Mouse (Mus musculus): ENCODE measurements around the gene Cacna1f.
A peak's percentile ranks its signal among the peaks of the same experiment; 100 is the strongest.

The Cacna1f gene

DNA sequence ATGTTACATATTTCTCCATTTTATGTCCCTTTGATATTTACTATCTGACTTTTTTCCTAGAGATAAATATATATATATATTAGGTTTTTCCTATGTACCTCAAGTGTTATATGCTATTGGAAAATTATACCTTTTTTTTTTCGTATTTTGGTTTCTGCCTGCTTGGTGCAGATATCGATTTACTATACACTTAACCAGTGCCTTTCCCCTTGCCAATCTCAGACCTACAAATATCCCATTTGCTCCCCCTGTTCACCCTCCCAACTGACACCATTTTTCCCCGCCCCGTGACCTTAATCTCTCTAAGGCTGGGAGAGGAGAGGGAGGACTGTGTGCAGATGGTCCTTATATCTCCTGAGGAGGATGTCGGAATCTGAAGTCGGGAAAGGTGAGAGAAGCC is at the start of gene Cacna1f:
TSS of gene Cacna1f (plus strand) at position 301 of the 400 bp plus-strand sequence.
- no peak for DNase-seq (ENCODE audit: extremely low read depth, low read depth)

DNA sequence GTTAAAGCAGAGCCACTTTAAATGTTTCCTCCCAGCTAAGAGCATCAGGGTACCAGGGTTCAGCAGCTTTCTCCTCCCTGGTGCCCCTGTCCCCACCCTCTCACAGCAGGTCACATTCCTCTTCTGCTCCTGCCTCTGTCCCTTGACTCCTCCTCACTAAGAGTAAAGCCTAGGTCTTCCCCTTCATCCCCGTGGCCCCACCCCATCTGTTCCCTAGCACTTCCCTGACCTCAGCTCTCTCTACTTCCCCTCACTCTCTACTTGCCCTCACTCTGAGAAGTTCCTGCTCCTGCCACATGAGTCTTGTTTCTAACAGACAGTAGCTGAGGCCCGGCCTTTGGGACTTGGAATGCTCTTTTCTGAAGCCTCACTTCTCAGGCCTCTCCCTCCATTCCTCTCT is 43.8 kb upstream of the Cacna1f start:
- DNase-seq (ENCODE audit: extremely low read depth, low read depth): peak; percentile 33

DNA sequence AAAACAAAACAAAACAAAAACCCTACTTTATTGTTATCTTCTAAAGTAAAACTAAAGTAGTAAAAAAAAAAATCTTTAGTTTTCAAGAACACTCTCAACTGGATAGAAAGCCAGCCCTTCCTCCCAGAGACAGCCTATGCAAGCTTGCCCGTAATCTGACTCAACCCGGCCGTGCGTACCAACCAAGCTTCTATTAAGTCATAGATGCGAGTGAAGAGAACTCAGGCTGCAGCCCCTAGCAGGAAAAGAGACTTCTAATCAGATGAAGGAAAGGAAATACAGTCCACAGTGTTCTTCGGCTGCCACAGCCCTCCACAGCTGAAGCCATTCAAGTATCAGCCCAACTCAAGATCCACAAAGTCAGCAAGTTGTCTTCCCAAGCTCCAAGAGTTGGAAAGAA is 40.5 kb upstream of the Cacna1f start:
- DNase-seq (ENCODE audit: extremely low read depth, low read depth): peak; percentile 28

DNA sequence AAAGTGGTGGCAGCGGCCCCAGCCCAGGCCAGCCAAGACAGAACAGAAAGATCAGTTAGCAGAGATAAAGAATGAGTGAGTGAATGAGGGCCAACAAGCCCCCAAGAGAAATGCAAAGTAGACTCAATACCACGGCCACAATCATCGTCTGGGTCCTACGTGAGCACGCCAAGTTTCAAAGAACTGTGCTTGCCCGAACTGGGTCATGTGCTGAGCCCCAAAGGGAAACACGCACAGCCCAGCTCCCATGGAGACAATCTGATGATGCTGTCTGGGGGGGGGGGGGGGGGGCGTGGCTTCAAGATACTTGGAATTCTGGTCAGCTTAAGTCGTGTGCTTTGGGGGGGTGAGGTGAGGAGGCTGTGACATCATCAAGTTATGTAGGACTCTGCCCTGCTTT is 39.4 kb upstream of the Cacna1f start:
- DNase-seq (ENCODE audit: extremely low read depth, low read depth): no peak

DNA sequence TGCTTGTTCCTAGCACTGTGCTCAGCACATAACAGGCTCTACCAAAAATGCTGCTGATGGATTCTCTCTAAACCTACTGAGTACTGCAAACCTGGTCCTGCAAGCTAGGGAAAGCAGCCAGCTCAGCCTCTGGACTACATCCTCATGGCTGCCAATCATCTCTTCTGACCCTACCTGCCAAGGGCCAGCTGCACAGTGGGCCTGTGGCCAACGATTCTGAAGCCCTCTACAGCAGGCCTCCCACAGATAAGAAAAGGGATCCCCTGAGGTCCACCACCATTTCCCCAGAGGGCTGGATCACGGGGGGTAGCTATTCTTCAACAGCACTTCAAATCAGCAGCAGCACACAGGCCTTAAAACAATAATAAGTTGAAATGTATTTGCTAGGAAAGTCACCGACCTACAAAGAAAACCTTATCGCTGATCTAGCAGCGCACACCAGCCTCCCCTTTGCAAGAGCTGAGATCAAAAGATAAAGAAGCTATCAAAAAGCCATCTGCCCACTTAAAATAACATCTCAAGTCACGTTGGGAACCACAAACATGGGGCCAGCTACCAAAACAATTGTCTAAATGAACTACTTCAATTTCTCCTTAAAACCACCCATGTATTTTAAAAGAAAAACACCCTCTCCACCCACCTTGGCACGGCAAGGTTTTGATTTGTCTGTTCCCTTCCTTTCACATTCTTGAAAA is 36.3 kb upstream of the Cacna1f start:
- no peak for DNase-seq (ENCODE audit: extremely low read depth, low read depth)

DNA sequence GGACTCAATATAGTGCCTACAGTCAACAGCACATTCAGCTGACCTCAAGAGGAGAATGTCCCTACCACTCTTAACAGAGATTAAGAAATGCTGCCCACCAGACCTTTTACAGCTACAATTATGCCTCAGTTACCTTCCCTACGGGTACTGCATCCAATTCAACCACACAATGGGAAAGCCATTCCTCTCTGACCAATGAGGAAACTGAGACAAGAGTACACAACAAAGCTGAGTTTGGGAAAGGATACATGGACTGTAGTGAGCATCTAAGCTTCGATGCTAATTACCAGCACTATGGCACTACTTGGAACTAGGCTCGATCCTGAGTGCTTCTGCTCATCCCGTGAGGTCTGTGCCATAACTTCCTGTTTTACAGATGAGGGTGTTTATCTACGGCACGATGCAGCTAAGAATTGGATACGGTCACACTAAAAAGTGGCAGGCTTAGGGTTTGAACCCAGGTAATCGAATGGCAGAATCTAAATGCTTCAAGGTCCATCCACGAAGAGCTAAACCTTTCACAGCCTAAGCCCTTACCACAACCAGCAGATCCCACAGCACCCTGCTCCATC is 35.2 kb upstream of the Cacna1f start:
- peak; percentile 64 for DNase-seq (ENCODE audit: extremely low read depth, low read depth)

DNA sequence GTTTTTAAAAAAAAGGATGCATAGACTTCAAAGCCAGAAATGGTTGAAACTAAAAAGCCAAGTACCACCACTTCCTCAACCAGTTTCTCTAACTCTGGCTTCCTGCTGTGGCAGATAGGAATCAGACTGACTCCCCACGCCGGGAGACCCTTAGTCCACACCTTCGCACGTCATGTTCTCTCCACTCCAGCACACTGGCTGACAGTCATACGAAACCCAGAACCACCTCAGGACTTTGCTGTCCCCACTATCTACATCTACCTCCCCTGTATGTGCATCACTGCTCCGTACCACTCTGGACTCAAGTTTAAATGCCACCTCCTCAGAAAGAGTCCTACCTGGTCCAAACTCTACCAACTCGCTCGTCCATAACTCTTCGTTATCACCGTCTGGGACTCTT is 34.4 kb upstream of the Cacna1f start:
- peak; percentile 42 for DNase-seq (ENCODE audit: extremely low read depth, low read depth)

DNA sequence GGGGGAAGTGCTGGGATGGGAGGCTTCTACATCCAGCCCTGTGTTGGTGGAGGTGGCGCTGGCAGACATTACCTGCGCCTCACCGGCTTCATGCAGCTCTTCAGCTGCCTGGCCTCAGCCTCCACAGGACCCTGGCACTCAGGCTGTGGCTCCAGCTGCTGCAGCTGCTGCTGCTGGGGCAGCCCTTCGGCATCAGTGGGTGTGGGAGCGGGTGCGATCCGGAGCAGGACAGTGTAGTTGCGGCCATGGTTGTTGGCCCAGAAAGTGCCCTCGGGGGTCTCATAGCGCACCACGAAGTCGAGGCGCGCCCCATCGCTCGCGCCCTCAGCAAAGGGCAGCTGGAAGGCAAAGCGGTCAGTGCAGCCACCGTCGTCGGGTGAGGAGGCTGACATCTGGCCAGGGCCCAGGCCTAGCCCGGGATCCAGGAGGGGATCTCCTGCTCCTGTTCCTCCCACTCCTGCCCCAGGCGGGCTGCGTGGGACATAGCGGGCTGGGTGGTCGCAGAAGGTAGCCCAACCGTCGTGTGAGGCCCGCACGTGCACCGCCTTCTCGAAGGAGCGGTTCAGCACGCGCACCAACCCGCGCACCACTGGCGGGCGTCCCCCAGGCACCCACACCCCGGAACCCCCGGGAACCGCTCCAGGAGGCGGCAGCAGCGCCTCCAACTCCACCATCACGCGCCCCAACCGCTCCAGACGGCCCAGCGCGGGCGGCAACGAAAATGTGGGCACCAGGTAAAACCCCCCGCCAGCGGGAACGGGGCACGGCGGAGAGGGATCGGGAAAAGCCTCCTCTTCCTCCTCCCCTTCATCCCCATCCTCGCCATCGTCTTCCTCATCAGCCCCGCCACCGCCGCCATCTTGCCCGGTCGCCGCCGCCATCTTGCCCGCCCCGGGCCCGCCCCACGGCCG is 33.5 kb upstream of the Cacna1f start, which contains the start of gene Foxp3:
TSS of gene Foxp3 (plus strand) at position 469 of the 911 bp plus-strand sequence.
- DNase-seq (ENCODE audit: extremely low read depth, low read depth): no peak

DNA sequence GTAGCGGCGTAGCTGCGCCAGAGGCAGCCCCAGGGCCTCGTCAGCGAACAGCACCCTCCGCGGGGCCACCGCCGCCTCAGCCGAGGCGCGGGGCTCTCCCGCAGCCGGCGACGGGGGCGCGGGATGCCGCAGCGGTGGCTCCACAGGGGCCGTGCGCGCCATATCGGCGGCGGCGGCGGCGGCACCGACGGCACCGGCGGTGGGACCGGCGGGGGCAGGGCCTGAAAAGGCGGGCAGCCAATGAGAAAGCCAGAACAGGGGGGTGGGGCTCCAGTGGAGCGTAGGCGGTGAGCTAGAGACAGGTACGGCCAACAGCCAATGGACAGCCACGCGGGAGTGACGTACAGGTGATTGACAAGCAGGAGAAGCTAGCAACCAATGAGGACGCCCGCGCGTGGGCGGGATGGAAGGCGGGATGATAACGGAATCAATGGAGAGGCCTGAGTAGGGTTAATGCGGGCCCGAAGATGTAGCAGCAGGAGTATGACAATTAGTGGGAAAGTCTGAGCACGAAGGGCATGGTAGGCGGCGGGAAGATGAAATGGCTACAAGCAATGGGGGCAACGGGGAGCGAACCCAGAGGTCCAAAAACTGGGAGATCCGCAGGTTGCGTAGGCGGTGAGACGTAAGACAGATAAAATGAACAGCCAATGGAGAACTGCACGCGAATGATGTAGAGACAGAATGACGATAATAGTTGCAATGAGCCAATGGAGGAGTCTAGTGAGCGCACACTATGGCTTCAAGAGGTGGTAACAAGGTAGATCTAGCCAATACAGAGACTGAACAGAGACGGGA is 32.6 kb upstream of the Cacna1f start, which contains the start of gene Ppp1r3f:
TSS of gene Ppp1r3f (minus strand) at position 197 of the 798 bp plus-strand sequence.
- peak; percentile 99 for DNase-seq (ENCODE audit: extremely low read depth, low read depth)

DNA sequence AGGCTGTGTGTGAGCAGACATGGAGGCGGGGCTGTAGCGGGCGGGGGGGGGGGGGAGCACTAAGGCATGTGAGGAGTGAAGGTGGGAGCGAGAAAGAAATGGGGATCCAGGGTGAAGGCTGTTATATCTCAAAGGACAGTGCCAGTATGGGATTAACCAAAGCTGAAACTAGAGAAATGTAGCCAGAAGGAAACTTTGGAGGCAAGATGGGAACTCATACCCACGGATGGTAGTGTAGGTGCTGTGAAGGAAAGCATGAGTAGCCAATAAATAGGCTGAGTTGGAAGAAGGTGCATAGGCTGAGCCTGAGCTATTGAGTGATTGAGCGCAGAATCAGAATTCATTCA is 32.0 kb upstream of the Cacna1f start:
- DNase-seq (ENCODE audit: extremely low read depth, low read depth): no peak

DNA sequence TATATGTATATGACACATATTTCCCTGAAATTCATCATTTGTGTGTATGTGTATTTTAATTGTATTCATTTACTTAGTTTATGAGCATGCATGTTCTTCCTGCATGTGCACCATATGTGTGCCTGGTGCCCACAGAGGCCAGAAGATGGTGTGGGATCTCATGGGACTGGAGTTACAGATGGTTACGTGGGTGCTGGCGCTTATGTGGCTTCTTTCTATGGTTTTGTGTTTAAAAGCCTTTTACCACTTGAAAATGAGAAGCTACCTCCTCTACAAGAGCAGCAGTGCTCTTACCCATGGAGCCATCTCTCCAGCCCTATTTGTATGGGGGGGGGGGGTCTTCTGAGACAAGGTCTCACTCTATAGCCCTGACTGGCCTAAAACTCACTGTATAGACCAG is 25.7 kb upstream of the Cacna1f start:
- no peak for DNase-seq (ENCODE audit: extremely low read depth, low read depth)

DNA sequence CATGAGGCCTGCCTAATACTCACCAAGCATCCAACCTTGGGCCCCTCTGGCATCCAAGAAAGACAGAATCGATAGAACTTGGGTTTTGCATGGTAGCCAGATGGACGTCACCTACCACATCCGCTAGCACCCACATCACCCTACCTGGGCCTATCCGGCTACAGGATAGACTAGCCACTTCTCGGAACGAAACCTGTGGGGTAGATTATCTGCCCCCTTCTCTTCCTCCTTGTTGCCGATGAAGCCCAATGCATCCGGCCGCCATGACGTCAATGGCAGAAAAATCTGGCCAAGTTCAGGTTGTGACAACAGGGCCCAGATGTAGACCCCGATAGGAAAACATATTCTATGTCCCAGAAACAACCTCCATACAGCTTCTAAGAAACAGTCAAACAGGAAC is 23.0 kb upstream of the Cacna1f start:
- no peak for DNase-seq (ENCODE audit: extremely low read depth, low read depth)

DNA sequence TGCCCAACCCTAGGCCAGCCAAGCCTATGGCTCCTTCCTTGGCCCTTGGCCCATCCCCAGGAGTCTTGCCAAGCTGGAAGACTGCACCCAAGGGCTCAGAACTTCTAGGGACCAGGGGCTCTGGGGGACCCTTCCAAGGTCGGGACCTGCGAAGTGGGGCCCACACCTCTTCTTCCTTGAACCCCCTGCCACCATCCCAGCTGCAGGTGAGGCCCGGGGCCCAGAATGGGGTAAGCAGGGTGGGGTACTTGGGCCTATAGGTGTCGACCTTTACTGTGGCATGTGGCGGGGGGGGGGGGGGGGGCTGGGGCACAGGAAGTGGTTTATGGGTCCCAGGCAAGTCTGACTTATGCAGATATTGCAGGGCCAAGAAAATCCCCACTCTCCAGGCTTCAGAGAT is 20.5 kb upstream of the Cacna1f start:
- no peak for DNase-seq (ENCODE audit: extremely low read depth, low read depth)

DNA sequence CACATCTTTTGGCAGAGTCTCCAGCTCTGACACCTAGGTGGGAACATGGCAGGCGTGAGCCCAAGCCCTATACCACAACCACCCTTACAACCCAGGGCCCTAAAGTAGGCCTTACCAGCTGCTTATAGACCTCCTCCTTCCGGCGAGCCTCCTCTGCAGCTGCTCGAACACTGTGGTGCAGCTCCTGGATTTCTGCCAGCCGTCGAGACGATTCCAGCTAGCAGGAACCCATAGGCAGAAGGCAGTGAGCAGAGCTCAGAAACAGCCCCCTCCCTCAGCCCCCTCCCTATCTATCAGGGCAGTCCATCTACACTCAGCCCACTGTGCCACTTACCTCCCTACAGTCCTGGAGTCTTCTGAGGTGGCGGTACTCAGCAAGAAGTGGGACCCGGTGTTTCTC is 11.5 kb upstream of the Cacna1f start:
- no peak for DNase-seq (ENCODE audit: extremely low read depth, low read depth)

DNA sequence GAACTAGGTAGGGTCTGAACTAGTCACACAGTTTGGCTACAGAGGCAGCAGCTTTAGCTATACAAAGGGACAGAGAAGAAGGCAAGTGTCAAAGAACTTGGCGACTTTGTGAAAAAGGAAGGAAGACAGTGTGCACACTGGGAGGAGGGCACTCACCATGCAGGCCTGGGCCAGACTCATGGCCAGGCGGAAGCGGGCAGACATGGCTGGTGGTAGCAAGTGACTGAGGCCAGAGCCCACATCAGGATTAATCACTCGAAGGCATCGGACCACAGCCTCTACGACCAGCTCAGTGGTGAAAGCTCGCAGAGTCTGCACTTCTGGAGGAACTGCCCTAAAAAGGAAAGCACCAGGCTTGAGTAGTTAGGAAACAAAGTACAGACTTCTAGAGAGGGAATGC is 2.9 kb upstream of the Cacna1f start:
- no peak for DNase-seq (ENCODE audit: extremely low read depth, low read depth)

DNA sequence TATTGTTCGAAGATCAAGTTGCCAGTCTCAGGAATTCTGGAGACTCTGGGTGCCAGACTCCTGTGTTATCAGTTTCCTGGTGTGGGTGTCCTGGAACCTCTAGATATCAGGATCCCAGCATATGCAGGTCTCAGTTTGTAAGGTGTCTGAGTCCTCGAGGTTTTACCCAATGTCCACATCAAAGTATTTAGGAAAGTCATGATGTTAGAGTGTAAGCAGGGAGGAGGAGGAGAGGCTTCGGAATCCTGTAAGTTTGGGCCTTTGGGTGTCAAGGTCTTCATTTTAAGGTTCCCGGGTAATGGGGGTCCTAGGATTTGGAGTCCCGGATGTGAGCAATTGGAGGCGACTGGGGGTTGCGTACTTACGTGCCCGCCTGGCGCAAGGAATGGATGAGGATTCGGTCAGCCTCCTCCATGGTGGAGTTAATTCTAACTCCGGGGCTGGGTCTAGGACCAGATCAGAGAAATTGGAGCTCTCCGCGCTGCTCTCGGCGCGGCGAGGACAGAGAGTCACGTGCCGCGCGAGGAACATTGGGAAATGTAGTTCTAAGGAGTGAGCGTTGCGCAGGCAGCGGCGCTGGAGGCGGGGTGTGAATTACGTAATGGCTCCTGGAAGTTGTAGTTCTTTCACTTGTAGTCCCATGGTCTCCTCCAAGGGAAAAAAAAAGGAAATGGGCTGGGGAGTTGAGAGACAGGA is 1.9 kb upstream of the Cacna1f start, which contains the start of gene Ccdc22:
TSS of gene Ccdc22 (minus strand) at position 639 of the 696 bp plus-strand sequence.
- DNase-seq (ENCODE audit: extremely low read depth, low read depth): peak; percentile 92

DNA sequence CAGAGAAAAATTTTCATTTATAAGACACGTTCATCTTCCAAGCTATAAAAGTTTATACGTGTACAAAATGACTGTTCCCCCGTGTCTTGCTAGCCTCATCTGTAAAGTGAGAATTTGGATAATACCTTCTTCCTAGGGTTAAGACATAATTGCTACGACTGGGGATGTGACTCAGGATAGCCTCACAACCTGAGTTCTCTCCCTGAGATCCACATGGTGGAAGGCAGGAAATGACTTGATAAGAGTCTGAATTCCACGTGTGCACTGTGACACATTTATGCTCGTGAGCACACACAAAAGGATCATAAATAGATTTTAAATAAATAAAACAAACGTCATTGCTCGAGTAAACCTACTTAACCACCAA is 1.3 kb upstream of the Cacna1f start:
- DNase-seq (ENCODE audit: extremely low read depth, low read depth): no peak

DNA sequence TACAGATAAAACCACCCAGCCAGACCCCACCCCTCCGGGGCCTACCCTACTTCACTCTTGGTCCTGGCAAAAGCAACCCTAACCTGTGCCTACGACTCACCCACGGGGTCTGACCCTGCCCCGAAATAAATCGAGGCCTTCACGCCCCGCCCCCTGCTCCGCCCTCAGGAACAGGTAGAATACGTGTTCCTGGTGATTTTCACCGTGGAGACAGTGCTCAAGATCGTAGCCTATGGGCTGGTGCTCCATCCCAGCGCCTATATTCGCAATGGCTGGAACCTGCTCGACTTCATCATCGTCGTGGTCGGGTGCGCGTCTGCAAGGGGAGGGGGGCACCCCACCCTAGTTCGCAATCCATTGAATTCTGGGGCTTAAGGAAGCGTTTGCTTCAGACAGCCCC is 3.2 kb downstream of the Cacna1f start:
- DNase-seq (ENCODE audit: extremely low read depth, low read depth): no peak

DNA sequence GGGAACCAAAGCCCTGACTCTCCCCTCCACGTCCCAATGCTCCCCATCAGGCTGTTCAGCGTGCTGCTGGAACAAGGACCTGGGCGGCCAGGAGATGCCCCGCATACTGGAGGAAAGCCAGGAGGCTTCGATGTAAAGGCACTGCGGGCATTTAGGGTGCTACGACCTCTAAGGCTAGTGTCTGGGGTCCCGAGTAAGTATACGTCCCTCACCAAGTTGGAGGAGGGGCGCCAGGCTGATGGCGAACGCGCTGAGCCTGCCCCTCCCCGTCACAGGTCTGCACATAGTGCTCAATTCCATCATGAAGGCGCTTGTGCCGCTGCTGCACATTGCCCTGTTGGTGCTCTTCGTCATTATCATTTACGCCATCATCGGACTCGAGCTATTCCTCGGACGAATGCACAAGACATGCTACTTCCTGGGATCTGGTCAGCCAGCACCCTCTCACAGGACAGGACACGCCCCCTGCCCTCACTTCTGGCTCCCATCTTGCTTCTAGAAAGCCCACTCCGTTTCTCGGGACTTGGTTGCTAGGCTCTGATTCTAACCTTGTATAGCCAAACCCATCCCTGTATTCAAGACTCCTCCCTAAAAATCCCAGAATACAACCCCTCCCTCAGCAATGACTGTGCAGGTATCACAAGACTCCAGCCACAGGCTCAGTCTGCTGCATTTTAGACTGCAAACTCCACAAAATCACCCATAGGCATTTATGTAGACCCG is 3.8 kb downstream of the Cacna1f start:
- no peak for DNase-seq (ENCODE audit: extremely low read depth, low read depth)

DNA sequence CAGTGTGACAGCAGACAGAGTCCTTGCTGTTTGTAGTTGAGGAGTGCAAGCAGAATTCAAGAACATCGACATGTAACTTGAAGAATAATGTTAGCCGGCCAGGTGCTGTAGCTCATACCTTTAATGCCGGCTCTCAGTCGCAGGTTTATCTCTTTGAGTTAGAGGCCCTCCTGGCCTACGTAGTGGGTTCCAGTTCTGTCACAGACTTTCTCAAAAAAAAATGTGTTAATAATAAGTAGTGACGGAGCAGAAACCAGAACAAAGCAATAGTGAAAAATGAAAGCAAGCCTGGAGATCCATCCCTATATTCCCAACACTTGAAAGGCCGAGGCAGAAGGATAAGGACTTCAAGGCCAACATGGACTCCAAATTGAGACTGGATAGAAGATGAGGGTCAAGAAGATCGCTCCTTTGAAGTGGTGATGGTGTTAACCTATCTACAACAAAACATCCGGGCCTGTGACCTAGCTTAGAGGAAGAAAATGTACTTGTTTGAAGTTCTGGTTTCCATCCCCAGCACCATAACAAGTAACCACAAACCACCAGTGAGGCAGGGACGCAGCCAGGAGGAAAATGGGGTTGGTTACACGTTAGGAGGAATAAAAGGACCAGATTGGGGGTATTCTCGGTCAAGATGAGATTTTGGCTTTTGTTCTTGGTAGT is 11.1 kb downstream of the Cacna1f start:
- DNase-seq (ENCODE audit: extremely low read depth, low read depth): no peak

All from MEL-GATA-1-ER (cell line).